Mouse (Mus musculus) E14TG2a.4 (cell line): ENCODE data around the gene Rnf115.

ENCODE experiments used
- CTCF ChIP-seq: conservative IDR thresholded peaks from 2 replicates; pipeline ENCODE4 v1.5.1; 2014; ENCODE audit warnings: low read length
- NANOG ChIP-seq: IDR thresholded peaks from 2 replicates; pipeline ENCODE4 v1.6.1; 2014; ENCODE audit warnings: borderline replicate concordance, low read length, mixed read lengths

DNA sequence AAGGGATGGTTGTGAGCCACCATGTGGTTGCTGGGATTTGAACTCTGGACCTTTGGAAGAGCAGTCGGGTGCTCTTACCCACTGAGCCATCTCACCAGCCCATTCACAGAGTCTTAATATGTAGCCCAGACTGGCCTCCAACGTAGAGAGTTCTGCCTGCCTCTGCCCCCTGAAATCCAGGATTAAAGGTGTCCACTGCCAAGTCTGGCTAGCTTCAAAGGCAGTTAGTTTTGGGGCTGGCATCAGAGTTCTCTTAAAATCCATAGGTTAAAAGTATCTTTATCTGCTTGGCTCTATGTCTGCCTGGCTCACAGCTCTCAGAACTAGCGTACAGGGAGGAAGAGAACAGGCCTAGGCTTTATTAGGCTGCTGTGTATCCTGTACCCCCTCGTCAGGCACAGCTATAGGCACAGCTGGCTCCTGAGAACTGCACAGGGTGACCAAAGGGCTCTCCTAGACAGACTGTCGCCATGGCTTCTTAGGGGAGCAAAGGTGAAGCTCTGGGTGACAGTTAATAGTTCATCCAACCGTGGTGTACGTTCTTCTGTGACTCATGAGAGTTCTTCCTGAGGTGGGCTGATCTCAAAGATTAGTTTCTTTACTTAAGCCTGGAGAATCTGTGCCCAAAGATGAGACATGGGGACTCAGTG, 111.7 kb downstream of the Rnf115 start:
- TF ChIP-seq CTCF (no peak), NANOG (no peak)
